Mouse (Mus musculus) embryo, embryonic 10 days (tissue): ENCODE results near the gene Eef1g.

Experiments
- DNase-seq: peaks from one replicate; pipeline ENCODE4 v3.0.0-alpha.2; 2015; ENCODE audit warnings: low spot score

The Eef1g gene

GRCm38 (mm10) chr19:8966590-8967372, at the start of gene Eef1g:
Gene Eef1g, plus strand, starts transcription at chr19:8967041.
- peak; percentile 98 for DNase-seq

- DNase-seq = no peak
Observed at GRCm38 (mm10) chr19:8919000-8919399, 47.8 kb upstream of the Eef1g start.

GRCm38 (mm10) chr19:8919684-8920072, 47.2 kb upstream of the Eef1g start:
- DNase-seq = no peak

- DNase-seq = peak; percentile 99
Observed at GRCm38 (mm10) chr19:8920073-8920736, 46.6 kb upstream of the Eef1g start, which contains the start of gene B3gat3. Gene B3gat3, plus strand, starts transcription at chr19:8920374.

- DNase-seq = peak; percentile 79
Observed at GRCm38 (mm10) chr19:8920836-8921291, 46.0 kb upstream of the Eef1g start.

- DNase-seq = no peak
Observed at GRCm38 (mm10) chr19:8921741-8922140, 45.1 kb upstream of the Eef1g start.

- no peak for DNase-seq
Observed at GRCm38 (mm10) chr19:8926766-8927165, 40.1 kb upstream of the Eef1g start.

GRCm38 (mm10) chr19:8927891-8928525, 38.8 kb upstream of the Eef1g start:
- DNase-seq = no peak

- no peak for DNase-seq
Observed at GRCm38 (mm10) chr19:8928689-8929223, 38.1 kb upstream of the Eef1g start.

- DNase-seq = peak; percentile 90
Observed at GRCm38 (mm10) chr19:8929224-8930088, 37.4 kb upstream of the Eef1g start, which contains the start of the genes Rom1 and Eml3. Gene Rom1, minus strand, starts transcription at chr19:8929356. Gene Eml3, plus strand, starts transcription at chr19:8929552.

- DNase-seq = peak; percentile 25
Observed at GRCm38 (mm10) chr19:8930117-8930516, 36.7 kb upstream of the Eef1g start.

- DNase-seq = no peak
Observed at GRCm38 (mm10) chr19:8930771-8931170, 36.1 kb upstream of the Eef1g start.

- no peak for DNase-seq
Observed at GRCm38 (mm10) chr19:8936736-8937135, 30.1 kb upstream of the Eef1g start.

GRCm38 (mm10) chr19:8940526-8941133, 26.2 kb upstream of the Eef1g start:
- no peak for DNase-seq

- DNase-seq = peak; percentile 33
Observed at GRCm38 (mm10) chr19:8941136-8941514, 25.7 kb upstream of the Eef1g start.

GRCm38 (mm10) chr19:8941515-8942217, 25.2 kb upstream of the Eef1g start, which contains the start of gene Mta2:
Gene Mta2, plus strand, starts transcription at chr19:8941875.
- DNase-seq = peak; percentile 97

GRCm38 (mm10) chr19:8942276-8942964, 24.4 kb upstream of the Eef1g start:
- DNase-seq = peak; percentile 69

- DNase-seq = no peak
Observed at GRCm38 (mm10) chr19:8943047-8943446, 23.8 kb upstream of the Eef1g start.

- DNase-seq = no peak
Observed at GRCm38 (mm10) chr19:8944062-8944461, 22.8 kb upstream of the Eef1g start.

GRCm38 (mm10) chr19:8944750-8945149, 22.1 kb upstream of the Eef1g start:
- peak; percentile 80 for DNase-seq
